Mouse (Mus musculus) liver, postnatal 0 days (tissue): ENCODE results near the gene Msx1.

ENCODE experiments used
- CTCF ChIP-seq: sonication (generic); IDR thresholded peaks from 2 replicates; pipeline ENCODE4 v1.5.1; 2016; ENCODE audit warnings: antibody characterized with exemption, low read depth
- EP300 ChIP-seq: IDR thresholded peaks from 2 replicates; pipeline ENCODE4 v1.6.1; 2016; ENCODE audit warnings: antibody characterized with exemption, low read depth, mild to moderate bottlenecking

DNA sequence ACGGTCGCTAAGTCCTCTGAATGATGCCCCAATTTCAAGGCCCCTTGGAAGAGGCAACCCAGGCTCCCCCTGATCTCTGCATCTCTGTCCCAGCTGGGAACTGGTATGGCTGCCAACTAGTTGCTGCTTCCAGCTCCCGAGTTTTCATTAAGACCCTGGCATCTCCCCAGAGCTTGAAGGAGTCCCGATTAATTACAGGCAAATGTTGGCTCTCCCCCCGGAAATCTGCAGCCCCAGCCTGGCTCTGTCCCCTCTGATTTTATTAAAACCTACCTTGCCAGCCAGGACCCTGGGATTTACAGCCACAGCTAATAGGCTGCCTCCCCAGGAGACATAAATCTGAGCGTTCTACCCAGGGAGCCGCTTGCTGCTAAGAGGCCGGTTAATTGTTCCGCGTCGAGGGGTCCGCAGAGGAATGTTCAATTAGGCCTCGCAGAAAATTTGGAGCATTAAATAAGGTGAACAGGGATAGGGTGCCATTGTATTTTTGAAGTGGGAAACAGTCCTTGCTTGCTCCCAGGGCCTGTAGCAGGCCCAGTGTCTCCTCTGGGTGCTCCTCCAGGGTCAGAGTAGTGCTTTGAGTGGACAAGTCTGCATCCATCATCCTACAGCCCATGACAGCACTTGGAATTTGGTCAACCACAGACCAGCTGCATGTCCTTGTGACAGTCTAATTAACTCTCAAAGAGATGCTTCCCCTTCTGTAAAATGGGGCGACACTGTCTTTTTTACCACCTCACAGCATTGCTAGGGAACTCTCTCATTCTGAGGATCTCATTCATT is 33.6 kb upstream of the Msx1 start:
- TF ChIP-seq EP300 (no peak), CTCF (no peak)
